Mouse (Mus musculus): ENCODE measurements around the gene Gapdhs.
"Not testable (repeated sequence)": the region's sequence is repeated elsewhere in the genome, so short reads cannot be mapped to it uniquely, and the experiment has no call there.

Gene Gapdhs

GRCm38 (mm10) chr7:30743617-30744016, at the start of gene Gapdhs:
TSS of gene Gapdhs (minus strand) at chr7:30743681.
- not testable (repeated sequence) for DNase-seq (ENCODE audit: low read depth)

GRCm38 (mm10) chr7:30791921-30792320, 48.4 kb upstream of the Gapdhs start:
- DNase-seq (ENCODE audit: low read depth) = no peak

- no peak for DNase-seq (ENCODE audit: low read depth)
These were observed 46.7 kb upstream of the Gapdhs start for GRCm38 (mm10) chr7:30790141-30790540.

GRCm38 (mm10) chr7:30787377-30788022, 44.0 kb upstream of the Gapdhs start, which contains the start of gene Krtdap:
TSS of gene Krtdap (plus strand) at chr7:30787896.
- DNase-seq (ENCODE audit: low read depth) = no peak

GRCm38 (mm10) chr7:30785721-30786546, 42.5 kb upstream of the Gapdhs start:
- DNase-seq (ENCODE audit: low read depth) = no peak

GRCm38 (mm10) chr7:30785154-30785553, 41.7 kb upstream of the Gapdhs start:
- no peak for DNase-seq (ENCODE audit: low read depth)

GRCm38 (mm10) chr7:30782658-30783057, 39.2 kb upstream of the Gapdhs start:
- DNase-seq (ENCODE audit: low read depth) = no peak

GRCm38 (mm10) chr7:30781792-30782191, 38.3 kb upstream of the Gapdhs start:
- peak; percentile 60 for DNase-seq (ENCODE audit: low read depth)

GRCm38 (mm10) chr7:30777911-30778310, 34.4 kb upstream of the Gapdhs start:
- DNase-seq (ENCODE audit: low read depth) = peak; percentile 36

GRCm38 (mm10) chr7:30777081-30777579, 33.6 kb upstream of the Gapdhs start:
- DNase-seq (ENCODE audit: low read depth) = no peak

- peak; percentile 40 for DNase-seq (ENCODE audit: low read depth)
These were observed 32.6 kb upstream of the Gapdhs start for GRCm38 (mm10) chr7:30776104-30776503.

- DNase-seq (ENCODE audit: low read depth) = no peak
These were observed 25.8 kb upstream of the Gapdhs start for GRCm38 (mm10) chr7:30769236-30769635.

GRCm38 (mm10) chr7:30766408-30766807, 22.9 kb upstream of the Gapdhs start:
- peak; percentile 47 for DNase-seq (ENCODE audit: low read depth)

GRCm38 (mm10) chr7:30765173-30765572, 21.7 kb upstream of the Gapdhs start:
- DNase-seq (ENCODE audit: low read depth) = no peak

- no peak for DNase-seq (ENCODE audit: low read depth)
These were observed 20.0 kb upstream of the Gapdhs start, which contains the start of gene Dmkn for GRCm38 (mm10) chr7:30763456-30763855. TSS of gene Dmkn (plus strand) at chr7:30763756.

- DNase-seq (ENCODE audit: low read depth) = peak; percentile 81
These were observed 18.4 kb upstream of the Gapdhs start for GRCm38 (mm10) chr7:30761769-30762352.

GRCm38 (mm10) chr7:30758853-30759252, 15.4 kb upstream of the Gapdhs start:
- DNase-seq (ENCODE audit: low read depth) = no peak

- no peak for DNase-seq (ENCODE audit: low read depth)
These were observed 13.5 kb upstream of the Gapdhs start for GRCm38 (mm10) chr7:30757001-30757400.

GRCm38 (mm10) chr7:30751086-30751669, 7.7 kb upstream of the Gapdhs start, which contains the start of gene Sbsn:
TSS of gene Sbsn (plus strand) at chr7:30751471.
- no peak for DNase-seq (ENCODE audit: low read depth)

- DNase-seq (ENCODE audit: low read depth) = no peak
These were observed 6.5 kb upstream of the Gapdhs start for GRCm38 (mm10) chr7:30749824-30750606.

GRCm38 (mm10) chr7:30747525-30748204, 4.2 kb upstream of the Gapdhs start:
- no peak for DNase-seq (ENCODE audit: low read depth)
